Mouse (Mus musculus) forebrain, embryonic 10.5 days (tissue): Measurements from ENCODE around the gene Whrn. TPM values are rescaled to one million over a fixed set of nuclear protein-coding genes. Genes with fewer than 3 reads are reported as not detected.

Experiments used
- DNase-seq: peaks from one replicate; pipeline ENCODE4 v3.0.0-alpha.2; 2017; ENCODE audit warnings: low spot score; ENCODE audit errors: extremely low spot score
- H3K27ac ChIP-seq: fragments of 300-500 bp; sonication (generic); 2 replicates; pipeline ENCODE4 v1.5.1; 2016; ENCODE audit warnings: mild to moderate bottlenecking
- H3K27me3 ChIP-seq: fragments of 300-500 bp; sonication (generic); 2 replicates; pipeline ENCODE4 v1.6.1; 2016; ENCODE audit warnings: mild to moderate bottlenecking; ENCODE audit not compliant: poor library complexity, severe bottlenecking
- H3K36me3 ChIP-seq: fragments of 300-500 bp; sonication (generic); replicated peaks from 2 replicates; pipeline ENCODE4 v1.6.1; 2016; ENCODE audit warnings: mild to moderate bottlenecking, moderate library complexity
- H3K4me1 ChIP-seq: fragments of 300-500 bp; sonication (generic); 2 replicates; pipeline ENCODE4 v1.6.1; 2016
- H3K4me3 ChIP-seq: fragments of 300-500 bp; sonication (generic); 2 replicates; pipeline ENCODE4 v1.5.1; 2016; ENCODE audit warnings: mild to moderate bottlenecking, moderate library complexity
- H3K9me3 ChIP-seq: fragments of 300-500 bp; sonication (generic); 2 replicates; pipeline ENCODE4 v1.6.1; 2016; ENCODE audit warnings: mild to moderate bottlenecking, moderate library complexity
- WGBS: fragments of 180-500 bp; shearing (Covaris S2); methylation state at CpG from one replicate; pipeline ENCODE4 v1.1.7; 2016; 5-methylcytosine and 5-hydroxymethylcytosine counted together
- polyA plus RNA-seq: library from polyadenylated mRNA; unstranded; fragments of >200 nt; fragmentation: Nextera tagmentation; extraction: Ambion mirVana; gene quantifications from 2 replicates; pipeline ENCODE4 v1.2.1, GENCODE M21; 2016

The Whrn gene
- polyA plus RNA-seq, 1 experiment from 2014 or later = 5.1 TPM

DNA sequence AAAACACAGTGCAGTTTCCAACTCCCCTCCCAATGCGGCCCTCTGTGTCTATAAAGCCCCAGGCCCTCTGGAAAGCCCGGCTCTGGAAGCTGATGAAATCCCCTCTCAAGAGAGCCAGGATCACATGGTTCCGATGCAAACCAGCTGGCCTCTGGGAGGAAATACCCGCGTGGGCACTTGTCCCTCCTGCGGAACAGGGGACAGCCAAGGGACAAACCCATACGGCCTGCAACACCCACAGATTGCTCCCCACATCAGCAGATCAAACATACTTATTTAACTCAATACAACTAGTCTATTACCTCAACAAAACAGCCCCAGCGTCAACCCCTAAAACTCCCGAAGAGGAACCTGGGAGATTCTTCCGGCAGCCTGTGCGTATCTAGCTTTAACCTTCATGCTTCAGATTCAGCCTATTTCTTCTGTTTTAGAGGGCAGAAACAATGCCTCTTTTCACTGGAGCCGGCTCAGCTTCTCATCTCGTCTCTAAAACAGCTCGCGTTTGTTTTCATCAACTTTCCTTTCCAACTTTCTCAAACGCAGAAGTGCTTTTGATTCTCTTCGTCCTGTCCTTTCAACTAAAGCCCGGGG, 86.4 kb downstream of the Whrn start:
- Histone ChIP-seq H3K9me3 (no peaks in the 10 kb centered on the region), H3K4me3 (peak overlapping the region; percentile 73), H3K27me3 (peaks cover 19% of the 10 kb centered on the region), H3K4me1 (peaks cover 43% of the 10 kb centered on the region), H3K27ac (peak overlapping the region; percentile 84), H3K36me3 (no peaks in the 10 kb centered on the region)
- no peak for DNase-seq
- 5% methylated on average over 18 of the region's 18 CpGs for WGBS

DNA sequence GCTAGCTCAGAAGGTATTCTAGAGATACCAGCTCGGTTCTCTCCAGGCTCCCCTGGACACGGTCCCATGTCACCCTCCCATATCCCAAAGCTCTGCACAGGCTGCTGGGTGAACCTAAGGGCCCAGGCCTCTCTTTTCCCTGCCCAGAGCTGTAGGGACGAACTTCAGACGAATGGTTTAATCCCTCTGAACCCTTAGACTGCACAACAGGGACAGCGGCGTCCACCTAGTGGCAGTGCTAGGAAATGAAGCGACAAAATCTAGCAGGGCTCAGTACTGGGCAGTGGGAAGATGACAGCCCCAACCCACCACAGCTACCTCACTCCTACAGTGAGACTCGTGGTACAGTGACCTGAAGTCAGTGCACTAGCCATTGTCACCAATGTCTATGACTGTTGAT, 87.1 kb downstream of the Whrn start:
- 6% methylated on average over 8 of the region's 8 CpGs for WGBS
- Histone ChIP-seq H3K27me3 (peaks cover 19% of the 10 kb centered on the region), H3K9me3 (no peaks in the 10 kb centered on the region), H3K4me3 (peak overlapping the region; percentile 73; the same call in 1 of the 2 replicates), H3K4me1 (peaks cover 51% of the 10 kb centered on the region), H3K36me3 (no peaks in the 10 kb centered on the region), H3K27ac (peak overlapping the region; percentile 52)
- peak; percentile 70 for DNase-seq

DNA sequence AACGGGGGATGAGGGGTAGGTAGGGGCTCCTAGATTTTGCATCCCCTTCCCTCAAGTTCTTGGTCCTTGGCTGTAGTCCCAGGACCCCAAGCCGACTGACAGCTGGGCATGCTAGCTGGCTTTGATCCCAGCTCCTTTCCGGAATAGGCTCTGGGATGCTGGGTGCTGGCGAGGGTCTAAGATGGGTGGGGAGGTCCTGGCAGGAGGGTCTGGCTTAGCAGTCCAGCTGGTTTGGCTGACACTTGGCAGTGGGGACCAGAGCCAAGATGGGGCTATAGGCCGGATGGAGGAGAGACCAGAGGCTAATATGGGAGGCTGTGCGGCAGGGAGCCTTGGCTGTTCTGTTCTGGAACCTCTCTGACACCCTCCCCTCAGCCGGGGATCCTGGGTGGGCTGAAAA, 87.5 kb downstream of the Whrn start:
- DNase-seq = no peak
- H3K27ac ChIP-seq = peak overlapping the region; percentile 52
- H3K9me3 ChIP-seq = no peaks in the 10 kb centered on the region
- H3K4me3 ChIP-seq = peak overlapping the region; percentile 73; the same call in 1 of the 2 replicates
- peaks cover 19% of the 10 kb centered on the region for H3K27me3 ChIP-seq
- H3K36me3 ChIP-seq = no peaks in the 10 kb centered on the region
- WGBS = 67% methylated on average over 7 of the region's 7 CpGs
- peaks cover 55% of the 10 kb centered on the region for H3K4me1 ChIP-seq

DNA sequence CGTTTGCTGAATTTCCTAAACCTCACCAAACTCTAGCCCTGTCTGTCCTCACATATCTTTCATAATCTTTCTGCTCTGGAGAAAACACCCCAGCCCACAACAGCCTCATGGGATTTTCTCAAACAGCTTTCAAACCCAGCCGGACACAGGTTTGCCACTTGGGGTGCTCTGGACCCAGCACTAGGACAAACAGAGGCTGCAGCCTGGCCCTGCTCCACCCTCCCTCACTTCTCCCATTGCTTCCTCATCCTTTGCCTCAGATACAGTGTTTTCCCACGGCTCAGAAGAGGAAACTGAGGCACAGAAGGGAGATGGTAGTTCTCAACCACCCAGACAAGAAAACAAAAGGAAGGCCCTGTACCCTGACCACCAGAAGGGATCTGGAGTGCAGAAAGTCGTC, 90.1 kb downstream of the Whrn start:
- no peaks in the 10 kb centered on the region for H3K9me3 ChIP-seq
- H3K27me3 ChIP-seq = peaks cover 13% of the 10 kb centered on the region
- no peaks in the 10 kb centered on the region for H3K36me3 ChIP-seq
- DNase-seq = no peak
- H3K4me1 ChIP-seq = peaks cover 70% of the 10 kb centered on the region
- H3K4me3 ChIP-seq = no peak overlapping the region
- WGBS = 66% methylated on average over 4 of the region's 4 CpGs
- H3K27ac ChIP-seq = peak overlapping the region; percentile 89; the same call in 1 of the 2 replicates

DNA sequence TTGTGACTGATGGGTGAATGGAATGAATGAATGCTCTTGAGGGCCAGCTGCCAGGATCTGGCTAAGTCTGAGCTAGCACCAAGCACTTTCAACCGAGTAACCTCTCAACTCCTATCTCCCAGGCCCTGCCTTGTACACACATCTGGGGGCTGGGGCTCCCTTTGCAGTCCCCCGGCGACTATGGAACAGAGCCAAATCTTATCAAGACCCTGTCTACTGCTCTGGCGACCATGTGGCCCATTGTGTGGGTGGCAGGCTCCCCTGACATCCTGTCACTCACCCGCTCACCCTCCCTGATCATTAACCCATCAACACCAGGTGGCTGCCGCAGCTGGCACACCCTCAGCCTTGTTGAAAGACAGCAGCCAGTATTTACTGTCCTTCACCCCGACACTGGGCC, 90.7 kb downstream of the Whrn start:
- H3K4me3 ChIP-seq = no peak overlapping the region
- DNase-seq = no peak
- H3K27me3 ChIP-seq = peaks cover 13% of the 10 kb centered on the region
- no peaks in the 10 kb centered on the region for H3K36me3 ChIP-seq
- WGBS = 59% methylated on average over 7 of the region's 7 CpGs
- peak overlapping the region; percentile 89 for H3K27ac ChIP-seq
- peaks cover 69% of the 10 kb centered on the region for H3K4me1 ChIP-seq
- no peaks in the 10 kb centered on the region for H3K9me3 ChIP-seq

DNA sequence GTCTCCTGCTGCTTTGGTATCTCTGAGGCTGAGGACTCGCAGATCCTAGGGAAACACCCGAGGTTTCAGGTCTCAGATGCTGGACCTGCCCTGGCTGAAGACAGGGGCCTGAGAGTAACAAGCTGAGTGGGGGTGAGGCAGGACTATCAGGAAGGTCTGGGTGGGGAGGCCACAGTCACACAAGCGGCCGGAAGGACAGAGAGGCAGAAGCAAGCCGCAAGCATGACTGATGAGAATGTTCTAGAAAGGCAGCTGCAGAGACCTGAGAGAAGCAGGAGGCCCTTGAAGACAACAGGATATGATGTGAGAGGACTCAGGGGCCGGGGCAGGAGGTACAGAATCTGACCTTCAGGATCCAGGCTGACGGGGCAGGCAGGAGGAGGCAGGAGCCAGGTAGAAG, 91.6 kb downstream of the Whrn start:
- H3K27ac ChIP-seq = peak overlapping the region; percentile 89
- H3K9me3 ChIP-seq = no peaks in the 10 kb centered on the region
- peaks cover 69% of the 10 kb centered on the region for H3K4me1 ChIP-seq
- 78% methylated on average over 7 of the region's 7 CpGs for WGBS
- H3K36me3 ChIP-seq = no peaks in the 10 kb centered on the region
- no peak overlapping the region for H3K4me3 ChIP-seq
- DNase-seq = no peak
- peaks cover 11% of the 10 kb centered on the region for H3K27me3 ChIP-seq

DNA sequence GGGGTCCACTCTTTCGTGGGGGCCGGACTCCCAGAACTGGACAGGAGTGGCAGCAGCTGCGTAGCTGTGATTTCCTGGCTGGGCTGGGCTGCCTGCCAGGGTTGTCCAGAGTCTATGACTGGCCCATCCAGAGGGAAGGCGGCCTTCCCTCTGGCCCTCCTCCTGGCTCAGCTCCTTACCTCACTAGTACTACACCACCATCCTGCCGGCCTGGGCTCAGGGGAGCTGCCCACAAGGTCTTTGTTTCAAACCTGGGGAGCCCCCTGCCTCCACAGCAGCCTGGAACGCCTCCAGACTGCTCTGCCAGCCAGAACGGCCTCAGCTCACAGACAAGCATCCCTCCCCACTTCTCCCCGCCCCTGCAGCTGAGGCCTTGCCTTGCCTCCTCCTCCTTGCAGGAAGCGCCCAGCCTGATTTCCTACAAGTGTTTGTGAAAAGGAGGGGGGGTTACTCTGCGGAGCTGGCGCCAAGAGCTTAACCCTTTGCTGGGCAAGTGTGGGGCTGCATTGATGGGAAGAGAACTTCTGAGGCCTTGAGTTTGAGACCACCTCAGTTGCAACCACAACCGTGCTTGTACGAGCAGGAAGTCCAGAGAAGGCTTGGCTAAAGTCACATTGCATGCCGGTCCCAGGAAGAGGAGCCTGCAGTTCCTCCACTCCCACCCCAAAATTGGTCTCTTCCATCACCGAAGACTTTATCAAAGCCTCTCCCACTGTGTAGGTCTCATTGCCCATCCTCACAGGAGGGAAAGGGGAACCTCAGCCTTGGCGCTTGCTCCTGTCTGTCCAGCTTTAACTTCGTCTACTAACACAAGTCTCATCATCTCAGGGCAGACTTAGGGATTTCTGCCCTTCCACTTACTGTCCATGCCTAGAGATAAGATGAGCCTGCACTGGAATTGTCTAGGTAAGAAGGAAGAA, 92.5 kb downstream of the Whrn start, which contains the start of gene Akna:
TSS of gene Akna (minus strand) at position 315 of the 920 bp plus-strand sequence.
- H3K36me3 ChIP-seq = no peaks in the 10 kb centered on the region
- peaks cover 68% of the 10 kb centered on the region for H3K4me1 ChIP-seq
- H3K4me3 ChIP-seq = peak within 1 kb of the TSS; percentile 43
- H3K9me3 ChIP-seq = no peaks in the 10 kb centered on the region
- 20% methylated on average over 17 of the region's 17 CpGs for WGBS
- peaks cover 6% of the 10 kb centered on the region for H3K27me3 ChIP-seq
- DNase-seq = peak; percentile 70
- H3K27ac ChIP-seq = peak within 1 kb of the TSS; percentile 89

DNA sequence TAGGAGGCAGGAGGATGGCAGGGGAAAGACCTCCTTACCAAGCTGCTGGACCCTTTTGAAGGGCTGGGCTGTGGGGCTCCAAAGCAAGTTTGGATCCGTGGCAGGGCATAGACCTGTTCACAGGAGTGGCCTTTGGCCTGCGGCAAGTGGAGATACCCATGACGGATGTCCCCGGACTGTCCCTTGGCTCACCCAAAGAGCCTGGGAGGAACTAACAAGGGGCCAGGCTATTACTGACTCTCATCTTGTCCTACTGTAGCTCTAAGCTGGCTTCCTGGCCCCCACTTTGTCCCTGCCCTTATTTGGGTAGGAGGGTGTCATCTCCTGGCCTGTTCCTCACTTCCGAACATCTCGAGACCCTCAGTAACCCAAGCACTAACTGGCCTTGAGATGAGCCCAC, 93.2 kb downstream of the Whrn start:
- Histone ChIP-seq H3K4me1 (peaks cover 67% of the 10 kb centered on the region), H3K4me3 (peak overlapping the region; percentile 43), H3K9me3 (no peaks in the 10 kb centered on the region), H3K27ac (peak overlapping the region; percentile 89), H3K27me3 (no peaks in the 10 kb centered on the region), H3K36me3 (peaks cover 5% of the 10 kb centered on the region)
- WGBS = 77% methylated on average over 6 of the region's 6 CpGs
- DNase-seq = no peak

DNA sequence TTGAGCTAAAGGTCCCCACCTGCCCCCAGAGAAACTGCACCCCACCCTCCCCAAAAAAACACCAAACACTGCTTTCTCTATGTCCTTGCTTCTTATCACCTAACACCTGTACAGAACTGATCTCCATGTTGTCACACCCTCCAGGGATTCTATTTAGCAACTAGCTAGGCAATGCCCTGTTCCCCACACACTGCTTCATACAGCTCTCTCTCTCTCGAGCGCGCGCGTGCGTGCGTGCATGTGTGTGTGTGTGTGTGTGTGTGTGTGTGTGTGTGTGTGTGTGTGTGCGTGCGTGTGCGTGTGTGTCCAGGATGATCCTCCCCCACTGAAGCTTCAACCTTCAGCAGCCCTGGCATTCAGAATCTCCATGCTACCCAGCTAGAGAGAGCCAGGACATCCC, 93.7 kb downstream of the Whrn start:
- peaks cover 67% of the 10 kb centered on the region for H3K4me1 ChIP-seq
- H3K27me3 ChIP-seq = no peaks in the 10 kb centered on the region
- H3K9me3 ChIP-seq = no peaks in the 10 kb centered on the region
- H3K4me3 ChIP-seq = peak overlapping the region; percentile 43; the same call in 1 of the 2 replicates
- WGBS = 92% methylated on average over 10 of the region's 10 CpGs
- H3K27ac ChIP-seq = peak overlapping the region; percentile 89
- peaks cover 9% of the 10 kb centered on the region for H3K36me3 ChIP-seq
- DNase-seq = no peak

DNA sequence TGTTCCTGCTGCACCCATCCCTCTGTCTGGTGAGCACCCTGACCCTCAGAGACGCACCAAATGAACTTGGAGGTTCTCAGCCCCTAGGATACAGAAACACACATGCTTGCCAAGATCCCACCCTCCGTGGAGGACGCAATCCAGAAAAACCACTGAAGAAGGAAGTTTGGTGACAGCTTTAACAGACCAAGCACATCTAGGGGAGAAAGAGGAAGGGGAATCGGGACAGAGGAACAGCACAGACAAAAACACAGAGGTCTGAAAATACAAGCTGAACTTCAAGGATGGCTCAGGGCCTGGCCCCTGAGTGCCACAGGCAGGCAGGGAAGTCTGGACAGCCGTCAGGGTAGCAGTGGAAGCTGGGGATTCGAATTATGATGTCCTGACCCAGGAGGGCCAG, 94.2 kb downstream of the Whrn start:
- 93% methylated on average over 6 of the region's 6 CpGs for WGBS

DNA sequence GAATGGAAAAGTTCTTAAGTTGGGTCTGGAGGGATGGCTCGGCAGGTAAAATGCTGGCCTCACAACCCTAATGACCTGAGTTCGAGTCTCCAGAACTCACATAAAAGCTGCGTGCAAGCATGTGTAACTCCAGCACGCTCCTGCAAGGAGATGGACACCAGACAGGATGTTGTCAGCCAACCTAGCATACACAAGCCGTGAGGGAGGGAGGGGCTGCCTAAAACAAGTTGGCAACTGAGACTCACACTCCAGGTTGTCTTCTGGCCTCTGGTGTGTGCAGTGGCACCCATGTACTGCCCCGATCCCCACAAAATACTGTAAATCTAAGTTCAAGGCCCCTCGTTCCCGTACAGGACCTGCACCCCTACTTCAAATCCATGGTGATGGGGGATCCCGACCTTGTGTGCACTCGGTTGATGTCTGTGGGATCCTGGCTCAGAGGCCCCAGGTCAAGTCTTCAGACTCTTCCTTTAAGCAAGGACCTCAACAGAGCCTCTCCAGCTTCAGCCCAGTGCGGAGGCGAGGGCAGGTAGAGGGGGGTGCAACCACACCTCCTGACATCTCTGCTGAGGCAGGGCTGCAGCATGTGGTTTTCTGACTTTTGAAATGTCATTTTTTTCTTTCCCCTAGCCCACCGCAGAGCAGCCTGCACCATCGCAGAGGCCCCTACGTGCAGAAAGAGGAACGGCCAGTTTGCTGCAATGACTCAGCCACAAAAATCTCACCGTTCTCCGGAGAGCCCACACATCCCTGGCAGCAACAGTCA, 95.1 kb downstream of the Whrn start:
- no peak overlapping the region for H3K4me3 ChIP-seq
- H3K4me1 ChIP-seq = peaks cover 65% of the 10 kb centered on the region
- no peaks in the 10 kb centered on the region for H3K9me3 ChIP-seq
- peaks cover 11% of the 10 kb centered on the region for H3K36me3 ChIP-seq
- WGBS = 92% methylated on average over 18 of the region's 18 CpGs
- no peak overlapping the region for H3K27ac ChIP-seq
- DNase-seq = no peak
- no peaks in the 10 kb centered on the region for H3K27me3 ChIP-seq

More for the DNA sequence above, 94.2 kb downstream of the Whrn start:
- peaks cover 9% of the 10 kb centered on the region for H3K36me3 ChIP-seq
- no peak for DNase-seq
- H3K4me3 ChIP-seq = no peak overlapping the region
- peaks cover 67% of the 10 kb centered on the region for H3K4me1 ChIP-seq
- H3K27me3 ChIP-seq = no peaks in the 10 kb centered on the region
- H3K27ac ChIP-seq = 0 out of 2 replicates have a peak overlapping the region, but pooled peaks have one; percentile 89
- no peaks in the 10 kb centered on the region for H3K9me3 ChIP-seq

DNA sequence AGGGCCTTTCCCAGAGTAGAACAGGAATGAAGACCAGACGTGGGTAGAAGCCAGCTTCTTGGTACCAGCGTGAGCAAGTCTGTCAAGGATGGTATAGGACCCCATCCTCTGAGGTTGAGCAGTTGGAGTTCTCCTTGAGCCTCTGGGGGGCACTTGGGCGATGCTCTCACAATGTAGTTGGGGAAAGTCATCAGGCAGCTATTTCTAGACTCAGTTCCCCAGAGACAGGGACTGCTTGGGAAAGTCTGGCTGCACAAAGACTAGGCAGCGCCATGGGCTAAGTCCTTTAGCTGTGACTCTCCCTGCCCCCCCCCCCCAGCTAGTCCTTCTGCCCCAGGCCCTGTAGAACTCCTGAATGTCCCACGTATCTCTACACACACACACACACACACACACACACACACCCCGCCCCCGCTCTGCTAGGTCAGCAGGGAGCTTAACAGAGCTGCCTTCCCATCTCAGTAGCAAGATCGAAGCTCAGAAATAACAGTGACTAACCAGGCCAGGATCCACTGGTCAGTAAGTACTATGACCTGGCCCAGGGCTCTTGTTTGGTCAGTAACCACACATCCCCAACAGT, 96.0 kb downstream of the Whrn start:
- Histone ChIP-seq H3K4me1 (peaks cover 56% of the 10 kb centered on the region), H3K27me3 (no peaks in the 10 kb centered on the region), H3K9me3 (no peaks in the 10 kb centered on the region), H3K36me3 (peaks cover 21% of the 10 kb centered on the region), H3K27ac (peak overlapping the region; percentile 48; the same call in 1 of the 2 replicates), H3K4me3 (no peak overlapping the region)
- no peak for DNase-seq
- 75% methylated on average over 8 of the region's 8 CpGs for WGBS
